Mouse (Mus musculus): Measurements from ENCODE around the gene Epn2.

GRCm38 (mm10) chr11:61484613-61485540 is 94.6 kb downstream of the Epn2 start, which contains the start of gene Mfap4:
- no peak for TF ChIP-seq CTCF (IDR thresholded peaks at IDR 0.05; ENCODE audit: borderline replicate concordance, extremely low read depth, insufficient read depth, insufficient read length)
- TF ChIP-seq POLR2A (IDR thresholded peaks at IDR 0.05; ENCODE audit: borderline replicate concordance, extremely low read depth, insufficient read depth, insufficient read length, poor library complexity, severe bottlenecking), result no peak

Data from brain, embryonic 14.5 days (tissue).